Mouse (Mus musculus): ENCODE results near the gene Imp3.

Gene Imp3

DNA sequence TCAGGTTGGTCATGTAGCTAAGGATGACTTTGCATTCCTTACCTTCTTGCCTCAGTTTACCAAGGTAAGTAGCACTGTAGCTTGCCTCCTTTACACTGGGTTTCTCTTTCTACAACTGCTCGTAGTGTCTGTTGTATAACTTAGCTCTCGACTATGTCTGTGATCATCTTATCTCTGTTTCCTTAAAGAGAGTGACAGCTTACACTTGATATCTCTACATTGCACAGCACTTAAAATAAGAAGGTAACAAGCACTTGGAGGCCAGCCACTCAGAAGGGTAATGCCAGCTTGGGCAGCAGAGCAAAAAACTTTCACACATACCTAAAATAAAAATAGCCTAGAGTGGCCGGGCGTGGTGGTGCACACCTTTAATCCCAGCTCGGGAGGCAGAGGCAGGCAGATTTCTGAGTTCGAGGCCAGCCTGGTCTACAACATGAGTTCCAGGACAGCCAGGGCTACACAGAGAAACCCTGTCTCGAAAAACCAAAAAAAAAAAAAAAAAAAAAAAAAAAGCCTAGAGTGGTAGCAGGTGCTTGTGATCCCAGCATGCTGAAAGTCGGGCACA is 36.8 kb downstream of the Imp3 start:
- DNase-seq: no peak

DNA sequence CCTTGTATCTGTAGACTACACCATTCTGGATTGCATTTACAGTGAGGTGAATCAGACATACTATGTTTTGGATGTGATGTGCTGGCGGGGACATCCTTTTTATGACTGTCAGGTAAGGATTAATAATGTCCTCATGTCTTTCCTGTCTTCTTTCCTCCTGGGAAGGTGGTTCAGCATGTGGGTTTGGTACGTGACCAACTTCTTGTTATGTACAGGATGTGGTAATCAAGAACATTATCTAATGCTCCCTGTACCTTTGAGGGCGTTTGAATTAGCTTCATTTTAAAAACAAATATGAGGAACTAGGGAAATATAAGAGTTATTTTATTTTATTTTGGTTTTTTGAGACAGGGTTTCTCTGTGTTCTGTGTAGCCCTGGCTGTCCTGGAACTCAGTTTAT is 37.9 kb downstream of the Imp3 start:
- no peak for DNase-seq

DNA sequence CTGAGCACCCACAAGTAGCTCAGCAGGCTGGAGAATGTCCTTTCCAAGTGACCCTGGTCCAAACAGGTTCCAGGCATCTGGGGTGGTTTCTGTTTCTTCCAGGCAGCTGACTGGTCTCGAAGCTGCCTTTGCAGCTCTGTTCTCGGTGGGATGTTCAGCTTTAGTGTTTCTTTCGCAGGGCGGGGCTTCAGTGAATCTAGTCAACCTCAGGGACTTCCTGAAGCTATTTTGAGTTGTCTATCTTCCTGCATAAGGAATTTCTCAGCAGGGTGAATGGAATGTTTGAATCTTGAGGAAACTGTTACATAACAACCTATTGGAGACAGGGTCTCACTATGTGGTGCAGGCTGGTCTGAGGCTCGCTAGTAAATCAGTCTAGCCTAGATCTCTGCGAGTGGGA is 42.9 kb downstream of the Imp3 start:
- DNase-seq: no peak

DNA sequence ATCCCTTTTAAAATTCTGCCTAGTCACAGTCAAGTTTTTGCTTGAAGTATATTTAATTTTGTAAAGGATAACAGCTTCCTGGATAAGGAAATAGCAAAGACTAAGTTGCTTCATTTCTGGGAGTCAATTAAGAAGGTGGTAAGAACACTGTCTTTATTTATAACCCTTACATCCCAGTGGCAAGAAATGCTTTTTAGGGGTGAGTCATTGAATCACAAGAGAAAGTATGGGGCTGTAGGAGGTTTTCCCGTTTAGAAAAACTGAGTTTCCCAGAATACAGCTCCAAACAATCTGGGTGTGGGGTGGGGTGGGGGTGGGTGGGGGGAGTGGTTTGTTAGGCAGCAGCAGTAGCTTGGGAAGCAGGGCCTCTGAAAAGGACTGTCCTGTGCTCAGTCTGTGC is 44.2 kb downstream of the Imp3 start:
- no peak for DNase-seq

Measured in lung, adult 18-20 months (tissue).